Mouse (Mus musculus) heart, postnatal 0 days (tissue): ENCODE data around the gene Irf2bp1. TPM values are rescaled to one million over a fixed set of nuclear protein-coding genes. Genes with fewer than 3 reads are reported as not detected.

Experiments used
- ATAC-seq: fragments of 200-750 bp; cut with Nextera tagmentation; 2 replicates; pipeline ENCODE4 v1.8.0; 2017; ENCODE audit warnings: low read depth, moderate number of reproducible peaks, moderate library complexity; ENCODE audit not compliant: insufficient read depth
- DNase-seq: peaks from one replicate; pipeline ENCODE4 v3.0.0-alpha.2; 2016; ENCODE audit warnings: low spot score
- H3K27ac ChIP-seq: fragments of 300-500 bp; sonication (generic); 2 replicates; pipeline ENCODE4 v1.5.1; 2014; ENCODE audit warnings: low read depth, mild to moderate bottlenecking
- H3K27me3 ChIP-seq: fragments of 300-500 bp; sonication (generic); 2 replicates; pipeline ENCODE4 v1.6.1; 2014; ENCODE audit warnings: low read length, mixed read lengths; ENCODE audit not compliant: control insufficient read depth, insufficient read depth
- H3K36me3 ChIP-seq: fragments of 300-500 bp; sonication (generic); replicated peaks from 2 replicates; pipeline ENCODE4 v1.6.1; 2014; ENCODE audit warnings: low read length, mixed read lengths; ENCODE audit not compliant: control insufficient read depth, insufficient read depth
- H3K4me1 ChIP-seq: fragments of 300-500 bp; sonication (generic); 2 replicates; pipeline ENCODE4 v1.6.1; 2014; ENCODE audit warnings: antibody characterized with exemption; ENCODE audit not compliant: control insufficient read depth, insufficient read depth
- H3K4me2 ChIP-seq: fragments of 300-500 bp; sonication (generic); 2 replicates; pipeline ENCODE4 v1.6.1; 2014; ENCODE audit warnings: low read depth, mild to moderate bottlenecking, low read length, moderate library complexity
- H3K4me3 ChIP-seq: fragments of 300-500 bp; sonication (generic); 2 replicates; pipeline ENCODE4 v1.5.1; 2014; ENCODE audit warnings: low read depth, low read length
- H3K9ac ChIP-seq: fragments of 300-500 bp; sonication (generic); replicated peaks from 2 replicates; pipeline ENCODE4 v1.6.1; 2014; ENCODE audit warnings: low read depth, low read length, mixed read lengths
- H3K9me3 ChIP-seq: fragments of 300-500 bp; sonication (generic); replicated peaks from 2 replicates; pipeline ENCODE4 v1.6.1; 2016; ENCODE audit warnings: low read length; ENCODE audit not compliant: control insufficient read depth
- CTCF ChIP-seq: IDR thresholded peaks from 2 replicates; pipeline ENCODE4 v1.5.1; 2016; ENCODE audit warnings: antibody characterized with exemption, control low read depth, low read depth
- EP300 ChIP-seq: IDR thresholded peaks from 2 replicates; pipeline ENCODE4 v1.6.1; 2016; ENCODE audit warnings: antibody characterized with exemption, low read depth
- WGBS: fragments of 180-500 bp; shearing (Covaris S2); extraction: QIAGEN DNeasy Blood & Tissue Kit; methylation state at CpG from one replicate; pipeline ENCODE4 v1.1.7; 2014; 5-methylcytosine and 5-hydroxymethylcytosine counted together
- polyA plus RNA-seq: library from polyadenylated mRNA; unstranded; fragments of >200 nt; fragmentation: Nextera tagmentation; extraction: Ambion mirVana; gene quantifications from 2 replicates; pipeline ENCODE4 v1.2.1, GENCODE M21; 2015
- total RNA-seq: library from RNA; depleted of rRNA; stranded (reverse); fragments of >200 nt; gene quantifications from 2 replicates; pipeline ENCODE4 v1.2.3, GENCODE M21; 2014; ENCODE audit warnings: low replicate concordance

Irf2bp1 gene
- total and polyA plus RNA-seq, 2 experiments from 2014 or later: 7.1 to 51.3 TPM

DNA sequence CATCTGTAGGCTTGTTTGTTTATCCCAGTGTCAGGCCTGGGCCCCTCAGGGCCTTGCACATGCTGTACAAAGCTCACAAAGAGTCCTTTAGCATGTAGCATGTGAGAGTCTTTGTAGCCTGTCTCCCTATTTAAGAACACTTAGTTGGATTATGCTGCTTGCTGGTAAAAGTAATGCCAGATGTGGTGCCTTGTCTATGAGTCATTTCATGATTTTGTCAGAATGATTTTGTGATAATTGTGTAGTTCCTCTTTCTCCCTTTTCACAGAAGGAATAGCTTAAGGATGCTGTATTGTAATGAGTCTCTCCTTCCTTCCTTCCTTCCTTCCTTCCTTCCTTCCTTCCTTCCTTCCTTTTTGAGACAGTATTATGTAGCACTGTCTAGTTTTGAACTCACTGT, 24.2 kb downstream of the Irf2bp1 start:
- no peak overlapping the region for H3K4me2 ChIP-seq
- no peak for DNase-seq
- H3K4me1 ChIP-seq: peaks cover 12% of the 10 kb centered on the region; the same call in 1 of the 2 replicates
- no peak for ATAC-seq
- no peak overlapping the region for H3K4me3 ChIP-seq
- H3K36me3 ChIP-seq: peaks cover 37% of the 10 kb centered on the region
- H3K27me3 ChIP-seq: peaks cover 6% of the 10 kb centered on the region
- TF ChIP-seq EP300 (no peak), CTCF (no peak)
- H3K27ac ChIP-seq: no peak overlapping the region
- no peak overlapping the region for H3K9ac ChIP-seq
- no peaks in the 10 kb centered on the region for H3K9me3 ChIP-seq

GRCm38 (mm10) chr7:19029084-19029653, 25.3 kb downstream of the Irf2bp1 start:
- TF ChIP-seq CTCF (peak; percentile 71), EP300 (no peak)
- Histone ChIP-seq H3K9me3 (no peaks in the 10 kb centered on the region), H3K27me3 (no peaks in the 10 kb centered on the region), H3K27ac (no peak overlapping the region), H3K36me3 (peaks cover 45% of the 10 kb centered on the region), H3K4me2 (no peak overlapping the region), H3K4me3 (no peak overlapping the region), H3K9ac (no peak overlapping the region), H3K4me1 (peaks cover 12% of the 10 kb centered on the region; the same call in 1 of the 2 replicates)
- DNase-seq: peak; percentile 36
- WGBS: 67% methylated on average over 6 of the region's 6 CpGs
- ATAC-seq: peak; percentile 57; the same call in 1 of the 2 replicates

GRCm38 (mm10) chr7:19031641-19032040, 27.8 kb downstream of the Irf2bp1 start:
- DNase-seq: no peak
- no peak overlapping the region for H3K4me2 ChIP-seq
- H3K27ac ChIP-seq: no peak overlapping the region
- no peak overlapping the region for H3K9ac ChIP-seq
- no peaks in the 10 kb centered on the region for H3K9me3 ChIP-seq
- TF ChIP-seq CTCF (no peak), EP300 (no peak)
- H3K36me3 ChIP-seq: peaks cover 70% of the 10 kb centered on the region
- no peaks in the 10 kb centered on the region for H3K4me1 ChIP-seq
- H3K4me3 ChIP-seq: no peak overlapping the region
- 71% methylated on average over 4 of the region's 4 CpGs for WGBS
- H3K27me3 ChIP-seq: no peaks in the 10 kb centered on the region
- no peak for ATAC-seq

DNA sequence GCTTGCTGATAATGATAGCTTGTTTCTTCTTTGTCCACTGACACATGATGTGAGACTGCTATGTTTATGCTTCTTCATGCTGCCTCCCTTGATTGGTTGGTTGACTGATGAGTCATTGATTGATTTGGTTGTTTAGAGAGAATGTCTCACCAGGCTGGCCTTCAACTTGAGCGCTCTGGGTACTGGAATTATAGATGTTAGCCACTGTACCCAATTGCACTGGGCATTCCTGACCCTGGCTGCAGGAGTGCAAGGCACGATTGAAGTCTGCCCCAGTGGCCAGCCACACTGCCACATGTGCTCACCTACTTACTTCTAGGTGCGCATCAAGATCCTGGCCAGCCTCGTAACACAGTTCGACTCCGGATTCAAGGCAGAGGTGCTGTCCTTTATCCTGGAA, 40.8 kb downstream of the Irf2bp1 start:
- WGBS: 95% methylated on average over 6 of the region's 6 CpGs
- H3K36me3 ChIP-seq: peaks cover 100% of the 10 kb centered on the region

GRCm38 (mm10) chr7:19046286-19047069, 42.6 kb downstream of the Irf2bp1 start:
- Histone ChIP-seq H3K4me3 (no peak overlapping the region), H3K9me3 (no peaks in the 10 kb centered on the region), H3K27ac (no peak overlapping the region), H3K4me1 (no peaks in the 10 kb centered on the region), H3K36me3 (peaks cover 98% of the 10 kb centered on the region), H3K4me2 (no peak overlapping the region), H3K27me3 (no peaks in the 10 kb centered on the region), H3K9ac (no peak overlapping the region)
- TF ChIP-seq CTCF: no peak
- no peak for TF ChIP-seq EP300
- 88% methylated on average over 11 of the region's 11 CpGs for WGBS
- ATAC-seq (no peak), DNase-seq (no peak)

More for the DNA sequence above, 40.8 kb downstream of the Irf2bp1 start:
- H3K4me3 ChIP-seq: no peak overlapping the region
- no peaks in the 10 kb centered on the region for H3K4me1 ChIP-seq
- H3K9me3 ChIP-seq: no peaks in the 10 kb centered on the region
- H3K9ac ChIP-seq: no peak overlapping the region
- no peak overlapping the region for H3K27ac ChIP-seq
- TF ChIP-seq EP300: no peak
- TF ChIP-seq CTCF: no peak
- no peak for DNase-seq
- no peak overlapping the region for H3K4me2 ChIP-seq
- no peaks in the 10 kb centered on the region for H3K27me3 ChIP-seq
- no peak for ATAC-seq
